Mouse (Mus musculus): ENCODE data around the gene Gnptg. TPM values are rescaled to one million over a fixed set of nuclear protein-coding genes. Genes with fewer than 3 reads are reported as not detected.

Gnptg gene
- total RNA-seq, 1 experiment from 2014 or later, result 35.7 TPM

DNA sequence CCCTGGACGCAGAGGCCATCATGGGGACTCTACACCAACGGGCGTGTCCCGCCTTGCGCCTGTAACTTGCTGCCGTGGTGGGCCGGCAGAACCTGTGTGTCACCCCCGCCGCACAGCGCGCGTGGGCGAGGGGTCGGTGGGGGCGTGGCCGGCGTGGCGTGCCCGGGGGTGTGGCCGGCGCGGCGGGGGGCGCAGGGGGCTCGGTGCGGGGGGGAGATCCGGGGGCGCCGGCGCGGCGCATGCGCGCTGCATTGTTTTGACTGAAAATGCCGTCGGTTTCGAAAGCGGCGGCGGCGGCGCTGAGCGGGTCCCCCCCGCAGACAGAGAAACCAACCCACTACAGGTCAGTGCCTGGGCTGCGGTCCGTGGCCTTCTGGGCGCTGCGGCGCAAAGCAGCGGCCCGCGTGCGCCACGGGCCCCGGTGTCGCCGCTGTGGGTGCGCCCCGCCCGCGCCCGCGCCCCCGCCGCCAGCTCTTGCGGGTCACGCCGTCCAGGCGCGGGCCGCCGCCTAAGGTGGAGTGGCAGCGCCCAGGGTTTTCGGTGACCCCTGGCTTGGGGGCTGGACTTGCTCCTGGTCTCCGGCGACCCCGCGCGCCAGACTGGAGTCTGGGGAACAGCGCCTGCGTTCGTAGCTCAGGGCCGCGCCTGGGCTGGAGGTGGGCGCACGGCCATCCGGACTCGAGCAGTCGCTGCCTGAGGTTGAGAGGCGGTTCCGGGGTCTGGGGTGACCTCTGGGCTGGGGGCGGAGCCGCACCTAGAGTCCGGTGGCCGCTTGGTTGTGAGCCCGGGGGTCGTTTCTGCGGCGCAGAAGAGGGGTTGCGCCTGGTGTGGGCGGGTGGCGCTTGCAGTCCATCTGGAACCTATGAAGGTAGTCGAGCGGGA is 51.5 kb downstream of the Gnptg start, which contains the start of gene Unkl:
Gene Unkl, plus strand, starts transcription at position 248 of the 882 bp plus-strand sequence.
- peak; percentile 91 for DNase-seq

DNA sequence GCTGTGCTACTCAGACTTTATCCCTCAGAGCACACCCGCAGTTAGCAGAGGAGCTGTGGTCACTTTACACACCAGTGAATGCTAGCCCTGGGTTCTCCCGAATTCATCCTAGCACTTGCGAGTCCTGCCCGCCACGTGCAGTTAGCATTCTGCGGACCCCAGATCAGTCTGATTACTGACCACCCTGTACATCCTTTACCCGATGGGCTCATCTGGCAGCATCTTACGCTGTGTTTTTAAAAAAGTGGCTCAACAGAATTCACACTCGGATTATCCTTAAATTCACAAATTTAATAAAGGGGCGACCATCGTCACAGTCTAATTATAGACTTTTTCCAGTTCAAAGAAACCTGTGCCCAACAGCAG is 52.2 kb downstream of the Gnptg start:
- no peak for DNase-seq

DNA sequence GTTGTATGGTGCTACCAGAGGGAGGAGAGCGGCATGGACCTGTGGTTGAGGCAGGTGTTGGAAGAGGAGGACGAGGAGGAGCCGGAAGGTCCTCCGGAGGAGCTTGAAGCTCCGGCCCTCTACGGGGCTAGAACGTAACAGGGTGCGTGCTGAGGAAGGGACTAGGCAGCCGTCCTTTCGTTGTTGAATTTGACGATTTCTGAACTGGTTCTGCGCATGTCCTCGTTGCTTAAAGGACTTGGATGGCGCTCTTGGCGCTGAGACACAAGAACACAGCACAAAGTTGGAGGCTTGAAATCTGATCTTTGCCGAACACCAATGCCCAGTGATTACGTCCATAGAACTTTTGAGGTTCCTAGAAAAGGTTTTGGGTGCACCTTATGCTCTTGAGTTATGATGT is 55.0 kb downstream of the Gnptg start:
- DNase-seq, result no peak

DNA sequence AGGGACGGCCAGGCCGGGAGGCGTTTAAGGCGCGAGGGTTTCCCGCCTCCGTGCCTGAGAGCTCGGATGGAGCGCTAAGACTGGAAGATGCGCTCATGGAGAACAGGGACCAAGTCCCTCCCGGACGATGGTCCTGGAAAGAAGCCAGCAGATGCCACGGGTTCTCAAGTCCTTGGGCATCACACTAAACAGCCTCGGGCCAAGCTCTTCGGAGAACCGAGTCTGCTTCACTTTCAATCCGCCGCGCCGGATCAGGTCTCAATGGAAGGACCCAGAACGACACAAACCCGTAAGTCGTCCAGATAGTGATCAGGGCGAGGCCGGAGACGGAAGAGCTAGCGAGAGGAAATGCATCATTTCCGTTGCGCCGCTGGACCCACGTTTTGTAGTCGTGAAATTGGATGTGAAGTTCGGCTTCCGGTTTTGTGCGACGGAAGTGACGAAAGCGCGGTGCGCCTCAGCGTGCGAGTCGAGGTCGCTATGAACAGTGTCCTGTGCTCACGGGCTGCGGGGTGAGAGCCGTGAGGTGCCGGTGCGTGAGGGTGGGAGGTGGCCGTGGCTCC is 55.7 kb downstream of the Gnptg start, which contains the start of gene BC003965:
Gene BC003965, plus strand, starts transcription at position 426 of the 563 bp plus-strand sequence.
- peak; percentile 98 for DNase-seq

Small RNA genes within 50 kb of the gene (microRNA-seq; reads per million reads assigned to microRNA genes)
- 7.6 to 9.0 reads per million in 2 experiments for gene Mir3547

Other genes with a start within 250 kb of the Gnptg start
- gene Cramp1l, start 224.3 kb downstream of the Gnptg start, total RNA-seq (2021), result 23.3 and 26.7 TPM in 2 replicates
- 30.0 and 43.7 TPM in 2 replicates for gene Ift140, start 224.0 kb downstream of the Gnptg start, total RNA-seq (2021)
- gene Tmem204, start 156.5 kb downstream of the Gnptg start, total RNA-seq (2021), result 30.1 and 30.2 TPM in 2 replicates
- gene Telo2, start 124.2 kb downstream of the Gnptg start, total RNA-seq (2021), result 19.9 and 27.3 TPM in 2 replicates
- gene Ptx4, start 119.4 kb downstream of the Gnptg start, total RNA-seq (2021), result not detected in 2 replicates
- 33.3 and 35.2 TPM in 2 replicates for gene Clcn7, start 106.7 kb downstream of the Gnptg start, total RNA-seq (2021)
- gene Ccdc154, start 77.7 kb downstream of the Gnptg start, total RNA-seq (2021), result 0.15 TPM in 1 of 2 replicates, not detected in the other
- gene Gm38655, start 64.7 kb downstream of the Gnptg start, total RNA-seq (2021), result 0.37 TPM in 1 of 2 replicates, not detected in the other
- 20.2 and 21.2 TPM in 2 replicates for gene BC003965, start 55.6 kb downstream of the Gnptg start, total RNA-seq (2021)
- gene Unkl, start 51.7 kb downstream of the Gnptg start, total RNA-seq (2021), result 15.9 and 17.8 TPM in 2 replicates
- gene Tsr3, start within 50 bp of the Gnptg start, total RNA-seq (2021), result 20.4 and 22.9 TPM in 2 replicates
- 12.1 and 12.6 TPM in 2 replicates for gene Baiap3, start 16.2 kb upstream of the Gnptg start, total RNA-seq (2021)
- 232 and 245 TPM in 2 replicates for gene Ube2i, start 34.5 kb upstream of the Gnptg start, total RNA-seq (2021)
- 1.2 and 1.3 TPM in 2 replicates for gene Prss34, start 58.3 kb upstream of the Gnptg start, total RNA-seq (2021)
- gene Prss28, start 68.5 kb upstream of the Gnptg start, total RNA-seq (2021), result not detected in 2 replicates
- gene Prss29, start 78.5 kb upstream of the Gnptg start, total RNA-seq (2021), result not detected in 2 replicates
- gene Tpsab1, start 105.4 kb upstream of the Gnptg start, total RNA-seq (2021), result 2.1 and 2.9 TPM in 2 replicates
- 5.3 and 6.6 TPM in 2 replicates for gene Tpsb2, start 126.2 kb upstream of the Gnptg start, total RNA-seq (2021)
- not detected in 2 replicates for gene Tpsg1, start 129.1 kb upstream of the Gnptg start, total RNA-seq (2021)
- 38.4 and 45.4 TPM in 2 replicates for gene Cacna1h, start 193.7 kb upstream of the Gnptg start, total RNA-seq (2021)
- gene Tekt4, start 214.5 kb upstream of the Gnptg start, total RNA-seq (2021), result not detected in 2 replicates